Mouse (Mus musculus) kidney, embryonic 14.5 days (tissue): ENCODE results near the gene Gpx4. TPM values are rescaled to one million over a fixed set of nuclear protein-coding genes. Genes with fewer than 3 reads are reported as not detected.

Experiments used
- ATAC-seq: fragments of 200-750 bp; cut with Nextera tagmentation; 2 replicates; pipeline ENCODE4 v1.8.0; 2017; ENCODE audit warnings: moderate number of reproducible peaks, mild to moderate bottlenecking, moderate TSS enrichment, moderate library complexity; ENCODE audit not compliant: low FRiP score, low TSS enrichment
- H3K27ac ChIP-seq: fragments of 300-500 bp; sonication (generic); 2 replicates; pipeline ENCODE4 v1.5.1; 2014; ENCODE audit warnings: low read depth, mild to moderate bottlenecking, low read length, moderate library complexity, mixed read lengths
- H3K27me3 ChIP-seq: fragments of 300-500 bp; sonication (generic); 2 replicates; pipeline ENCODE4 v1.6.1; 2014; ENCODE audit warnings: mild to moderate bottlenecking, low read length; ENCODE audit not compliant: control insufficient read depth, insufficient read depth
- H3K36me3 ChIP-seq: fragments of 300-500 bp; sonication (generic); 2 replicates; pipeline ENCODE4 v1.6.1; 2014; ENCODE audit warnings: low read length, mixed read lengths; ENCODE audit not compliant: control insufficient read depth, insufficient read depth
- H3K4me1 ChIP-seq: fragments of 300-500 bp; sonication (generic); 2 replicates; pipeline ENCODE4 v1.6.1; 2014; ENCODE audit warnings: low read length, mixed read lengths; ENCODE audit not compliant: control insufficient read depth, insufficient read depth
- H3K4me2 ChIP-seq: fragments of 300-500 bp; sonication (generic); replicated peaks from 2 replicates; pipeline ENCODE4 v1.6.1; 2014; ENCODE audit warnings: low read depth, mild to moderate bottlenecking, low read length
- H3K4me3 ChIP-seq: fragments of 300-500 bp; sonication (generic); 2 replicates; pipeline ENCODE4 v1.5.1; 2014; ENCODE audit warnings: mild to moderate bottlenecking, low read length
- H3K9ac ChIP-seq: fragments of 300-500 bp; sonication (generic); 2 replicates; pipeline ENCODE4 v1.6.1; 2014; ENCODE audit warnings: low read depth, mild to moderate bottlenecking, low read length, moderate library complexity
- H3K9me3 ChIP-seq: fragments of 300-500 bp; sonication (generic); 2 replicates; pipeline ENCODE4 v1.6.1; 2016; ENCODE audit warnings: low read length; ENCODE audit not compliant: control insufficient read depth
- WGBS: fragments of 180-500 bp; shearing (Covaris S2); extraction: QIAGEN DNeasy Blood & Tissue Kit; methylation state at CpG from one replicate; pipeline ENCODE4 v1.1.7; 2014; 5-methylcytosine and 5-hydroxymethylcytosine counted together
- polyA plus RNA-seq: library from polyadenylated mRNA; unstranded; fragments of >200 nt; fragmentation: Nextera tagmentation; extraction: Ambion mirVana; gene quantifications from 2 replicates; pipeline ENCODE4 v1.2.1, GENCODE M21; 2014

The Gpx4 gene
- polyA plus RNA-seq, 1 experiment from 2014 or later: 552 TPM

- no peak overlapping the region for H3K4me3 ChIP-seq
- H3K9ac ChIP-seq: no peak overlapping the region
- no peaks in the 10 kb centered on the region for H3K36me3 ChIP-seq
- H3K4me1 ChIP-seq: peaks cover 14% of the 10 kb centered on the region
- H3K4me2 ChIP-seq: no peak overlapping the region
- H3K27me3 ChIP-seq: no peaks in the 10 kb centered on the region
- WGBS: 66% methylated on average over 3 of the region's 3 CpGs
- no peak overlapping the region for H3K27ac ChIP-seq
- no peaks in the 10 kb centered on the region for H3K9me3 ChIP-seq
- no peak for ATAC-seq
Measured at GRCm38 (mm10) chr10:80094684-80095083, 47.7 kb downstream of the Gpx4 start.

GRCm38 (mm10) chr10:80095547-80095946 lies 48.6 kb downstream of the Gpx4 start:
- Histone ChIP-seq H3K9ac (peak overlapping the region; percentile 28; the same call in 1 of the 2 replicates), H3K4me3 (no peak overlapping the region), H3K36me3 (no peaks in the 10 kb centered on the region), H3K9me3 (no peaks in the 10 kb centered on the region), H3K27me3 (no peaks in the 10 kb centered on the region), H3K4me1 (peaks cover 15% of the 10 kb centered on the region), H3K27ac (no peak overlapping the region), H3K4me2 (no peak overlapping the region)
- 83% methylated on average over 5 of the region's 5 CpGs for WGBS
- ATAC-seq: no peak

DNA sequence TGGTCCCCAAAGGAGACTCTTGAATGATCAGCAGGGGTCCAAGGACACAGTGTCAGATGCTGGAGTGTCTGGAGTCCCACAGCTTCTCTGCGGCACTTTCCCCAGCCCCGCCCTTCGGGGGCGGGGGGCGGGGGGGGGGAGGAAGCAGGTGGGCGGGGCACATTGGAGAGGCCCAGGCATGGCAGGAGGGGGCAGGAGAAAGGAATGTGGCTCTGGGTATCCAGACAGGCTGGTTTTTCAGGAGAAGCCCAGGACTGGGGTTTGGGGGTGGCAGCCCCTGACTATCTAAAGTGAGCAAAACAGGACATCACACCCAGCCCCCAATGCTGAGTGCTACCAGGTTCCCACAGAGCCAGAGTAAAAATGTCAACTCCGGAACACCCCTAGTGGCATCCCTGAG lies 50.3 kb downstream of the Gpx4 start:
- ATAC-seq: no peak
- peaks cover 29% of the 10 kb centered on the region for H3K4me1 ChIP-seq
- H3K27me3 ChIP-seq: no peaks in the 10 kb centered on the region
- no peak overlapping the region for H3K4me3 ChIP-seq
- no peaks in the 10 kb centered on the region for H3K36me3 ChIP-seq
- no peak overlapping the region for H3K4me2 ChIP-seq
- 23% methylated on average over 7 of the region's 7 CpGs for WGBS
- H3K9ac ChIP-seq: no peak overlapping the region
- no peak overlapping the region; the same call in 1 of the 2 replicates for H3K27ac ChIP-seq
- no peaks in the 10 kb centered on the region for H3K9me3 ChIP-seq

- Histone ChIP-seq H3K27me3 (no peaks in the 10 kb centered on the region), H3K4me1 (peaks cover 34% of the 10 kb centered on the region)
- no peak for ATAC-seq
Measured at GRCm38 (mm10) chr10:80098630-80099029, 51.7 kb downstream of the Gpx4 start.

DNA sequence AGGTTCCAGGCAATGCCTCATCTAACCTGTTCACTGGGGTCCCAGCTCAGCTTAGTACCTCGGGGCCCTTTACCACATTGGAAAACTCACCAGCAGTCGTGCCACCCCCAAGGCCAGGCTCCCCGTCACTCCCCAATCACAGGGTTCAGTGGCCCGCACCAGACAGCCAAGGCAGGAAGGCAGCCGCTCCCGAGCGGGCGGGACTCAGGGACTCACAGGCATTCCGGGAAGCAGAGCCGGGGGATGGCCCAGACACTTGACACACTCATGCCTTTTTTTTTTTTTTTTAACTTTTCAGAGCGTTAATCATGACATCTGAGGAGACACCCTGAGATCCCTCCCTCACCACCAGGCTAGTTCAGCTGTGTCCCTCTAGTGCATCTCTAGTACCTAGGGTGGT lies 54.0 kb downstream of the Gpx4 start:
- Histone ChIP-seq H3K4me3 (peak overlapping the region; percentile 95; the same call in 1 of the 2 replicates), H3K9me3 (no peaks in the 10 kb centered on the region), H3K4me1 (peaks cover 31% of the 10 kb centered on the region), H3K36me3 (no peaks in the 10 kb centered on the region), H3K27ac (no peak overlapping the region), H3K9ac (no peak overlapping the region), H3K4me2 (peak overlapping the region; percentile 92), H3K27me3 (no peaks in the 10 kb centered on the region)
- ATAC-seq: peak; percentile 14; the same call in 1 of the 2 replicates
- WGBS: 30% methylated on average over 11 of the region's 11 CpGs

More at GRCm38 (mm10) chr10:80098630-80099029, 51.7 kb downstream of the Gpx4 start:
- Histone ChIP-seq H3K9ac (no peak overlapping the region), H3K4me3 (no peak overlapping the region), H3K36me3 (no peaks in the 10 kb centered on the region), H3K27ac (no peak overlapping the region), H3K9me3 (no peaks in the 10 kb centered on the region), H3K4me2 (no peak overlapping the region)
- WGBS: 86% methylated on average over 5 of the region's 5 CpGs

- Histone ChIP-seq H3K4me2 (peak overlapping the region; percentile 92), H3K4me3 (peak overlapping the region; percentile 95), H3K4me1 (peaks cover 25% of the 10 kb centered on the region), H3K27me3 (no peaks in the 10 kb centered on the region), H3K9me3 (no peaks in the 10 kb centered on the region), H3K9ac (peak overlapping the region; percentile 91), H3K36me3 (no peaks in the 10 kb centered on the region), H3K27ac (peak overlapping the region; percentile 73)
- ATAC-seq: peak; percentile 86
- under 1% methylated on average over 58 of the region's 59 CpGs for WGBS
Measured at GRCm38 (mm10) chr10:80102216-80102915, 55.4 kb downstream of the Gpx4 start.

- ATAC-seq: no peak
- H3K4me3 ChIP-seq: peak overlapping the region; percentile 95; the same call in 1 of the 2 replicates
Measured at GRCm38 (mm10) chr10:80103032-80103431, 56.1 kb downstream of the Gpx4 start.

DNA sequence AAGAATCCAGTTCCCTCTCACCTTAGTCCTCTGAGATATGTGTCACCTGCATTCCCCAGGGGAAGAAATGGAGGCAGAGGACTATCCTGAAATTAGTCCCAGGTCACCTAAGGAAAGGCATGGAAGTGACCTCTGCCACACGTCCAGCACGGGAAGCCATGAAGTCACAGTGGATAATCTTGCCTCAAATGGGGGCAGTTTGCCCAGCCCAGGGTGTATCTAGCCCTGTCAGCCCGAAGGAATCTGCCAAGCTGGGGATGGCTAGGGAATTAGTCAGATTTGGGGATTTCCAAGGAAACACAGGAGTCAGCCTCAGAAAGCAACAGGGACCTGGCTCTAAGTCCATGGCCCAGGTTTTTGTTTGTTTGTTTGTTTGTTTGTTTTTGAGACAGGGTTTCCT lies 57.2 kb downstream of the Gpx4 start:
- no peaks in the 10 kb centered on the region for H3K36me3 ChIP-seq
- no peak overlapping the region for H3K4me3 ChIP-seq
- H3K27ac ChIP-seq: no peak overlapping the region
- no peak for ATAC-seq
- H3K9me3 ChIP-seq: no peaks in the 10 kb centered on the region
- peaks cover 20% of the 10 kb centered on the region for H3K4me1 ChIP-seq
- H3K27me3 ChIP-seq: no peaks in the 10 kb centered on the region
- WGBS: 76% methylated on average over 3 of the region's 3 CpGs
- no peak overlapping the region for H3K4me2 ChIP-seq
- no peak overlapping the region for H3K9ac ChIP-seq

More at GRCm38 (mm10) chr10:80103032-80103431, 56.1 kb downstream of the Gpx4 start:
- Histone ChIP-seq H3K4me2 (no peak overlapping the region; the same call in 1 of the 2 replicates), H3K27me3 (no peaks in the 10 kb centered on the region), H3K4me1 (peaks cover 20% of the 10 kb centered on the region), H3K9ac (0 out of 2 replicates have a peak overlapping the region, but pooled peaks have one; percentile 91), H3K9me3 (no peaks in the 10 kb centered on the region), H3K36me3 (no peaks in the 10 kb centered on the region), H3K27ac (peak overlapping the region; percentile 73)
- WGBS: 83% methylated on average over 2 of the region's 2 CpGs

DNA sequence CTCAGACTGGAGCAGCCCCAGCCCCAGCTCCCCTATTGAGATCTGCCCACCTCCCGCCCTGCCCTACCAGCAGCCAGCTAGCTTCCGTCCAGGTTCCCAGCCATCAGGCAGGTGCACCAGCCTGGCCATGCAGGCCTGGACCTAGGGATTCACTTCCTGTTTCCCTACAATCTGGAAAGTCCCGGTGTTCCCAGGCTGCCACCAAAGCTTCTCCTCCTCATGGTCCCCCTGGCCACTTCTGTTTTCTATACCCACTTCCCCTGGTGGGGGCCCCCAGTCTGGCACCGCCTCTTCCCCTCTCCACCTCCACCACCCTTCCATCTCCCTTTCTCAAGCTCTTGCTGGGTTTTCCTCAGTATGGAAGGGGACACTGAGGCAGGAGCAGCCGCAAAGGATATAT lies 58.5 kb downstream of the Gpx4 start, which contains the start of gene Sbno2:
TSS of gene Sbno2 (minus strand) at position 112 of the 400 bp plus-strand sequence.
- Histone ChIP-seq H3K4me3 (no peak within 1 kb of the TSS), H3K27me3 (no peaks in the 10 kb centered on the region), H3K36me3 (no peaks in the 10 kb centered on the region), H3K4me1 (peaks cover 20% of the 10 kb centered on the region), H3K4me2 (no peak within 1 kb of the TSS), H3K9me3 (no peaks in the 10 kb centered on the region), H3K9ac (no peak within 1 kb of the TSS), H3K27ac (no peak within 1 kb of the TSS)
- ATAC-seq: no peak
- 79% methylated on average over 5 of the region's 5 CpGs for WGBS
